Mouse (Mus musculus) liver, embryonic 11.5 days (tissue): ENCODE measurements at regions not wholly inside any gene's neighbourhood (a gene's known extent, or its start where the extent isn't known, plus 50 kb on each side); places are given as distances from the start of the nearest gene placed in this dataset.

Experiments
- ATAC-seq: fragments of 200-750 bp; cut with Nextera tagmentation; replicated peaks from 2 replicates; pipeline ENCODE4 v1.8.0; 2017; ENCODE audit warnings: moderate number of reproducible peaks, mild to moderate bottlenecking, moderate TSS enrichment, moderate library complexity; ENCODE audit not compliant: low FRiP score
- DNase-seq: peaks from one replicate; pipeline ENCODE4 v3.0.0-alpha.2; 2017; ENCODE audit warnings: low spot score
- H3K27ac ChIP-seq: fragments of 300-500 bp; sonication (generic); 2 replicates; pipeline ENCODE4 v1.5.1; 2014; ENCODE audit warnings: mild to moderate bottlenecking, low read depth, low read length, control low read depth
- H3K27me3 ChIP-seq: fragments of 300-500 bp; sonication (generic); replicated peaks from 2 replicates; pipeline ENCODE4 v1.6.1; 2014; ENCODE audit warnings: low read length, mixed read lengths; ENCODE audit not compliant: control insufficient read depth, insufficient read depth
- H3K36me3 ChIP-seq: fragments of 300-500 bp; sonication (generic); 2 replicates; pipeline ENCODE4 v1.6.1; 2014; ENCODE audit warnings: mild to moderate bottlenecking, low read length, moderate library complexity, mixed read lengths; ENCODE audit not compliant: control insufficient read depth, insufficient read depth
- H3K4me1 ChIP-seq: fragments of 300-500 bp; sonication (generic); replicated peaks from 2 replicates; pipeline ENCODE4 v1.6.1; 2014; ENCODE audit warnings: low read length, mixed read lengths; ENCODE audit not compliant: control insufficient read depth, insufficient read depth
- H3K4me2 ChIP-seq: fragments of 300-500 bp; sonication (generic); 2 replicates; pipeline ENCODE4 v1.6.1; 2014; ENCODE audit warnings: mild to moderate bottlenecking, control low read depth, moderate library complexity
- H3K4me3 ChIP-seq: fragments of 300-500 bp; sonication (generic); 2 replicates; pipeline ENCODE4 v1.5.1; 2014; ENCODE audit warnings: low read depth, low read length, control low read depth
- H3K9ac ChIP-seq: fragments of 300-500 bp; sonication (generic); 2 replicates; pipeline ENCODE4 v1.6.1; 2014; ENCODE audit warnings: low read depth, low read length, control low read depth
- H3K9me3 ChIP-seq: fragments of 300-500 bp; sonication (generic); 2 replicates; pipeline ENCODE4 v1.6.1; 2016; ENCODE audit warnings: low read length, inconsistent platforms, mixed read lengths; ENCODE audit not compliant: control insufficient read depth
- WGBS: fragments of 180-500 bp; shearing (Covaris S2); extraction: QIAGEN DNeasy Blood & Tissue Kit; methylation state at CpG from one replicate; pipeline ENCODE4 v1.1.7; 2014; 5-methylcytosine and 5-hydroxymethylcytosine counted together

- no peaks in the 10 kb centered on the region for H3K4me1 ChIP-seq
- H3K4me2 ChIP-seq: no peak overlapping the region
- H3K27me3 ChIP-seq: no peaks in the 10 kb centered on the region
- no peaks in the 10 kb centered on the region for H3K9me3 ChIP-seq
- DNase-seq (no peak), ATAC-seq (no peak)
- H3K9ac ChIP-seq: no peak overlapping the region
- H3K36me3 ChIP-seq: no peaks in the 10 kb centered on the region
- WGBS: 78% methylated on average over 9 of the region's 9 CpGs
- no peak overlapping the region for H3K4me3 ChIP-seq
- H3K27ac ChIP-seq: no peak overlapping the region
Measured at GRCm38 (mm10) chr3:41276096-41276495, 193.2 kb upstream of the Pgrmc2 start.

DNA sequence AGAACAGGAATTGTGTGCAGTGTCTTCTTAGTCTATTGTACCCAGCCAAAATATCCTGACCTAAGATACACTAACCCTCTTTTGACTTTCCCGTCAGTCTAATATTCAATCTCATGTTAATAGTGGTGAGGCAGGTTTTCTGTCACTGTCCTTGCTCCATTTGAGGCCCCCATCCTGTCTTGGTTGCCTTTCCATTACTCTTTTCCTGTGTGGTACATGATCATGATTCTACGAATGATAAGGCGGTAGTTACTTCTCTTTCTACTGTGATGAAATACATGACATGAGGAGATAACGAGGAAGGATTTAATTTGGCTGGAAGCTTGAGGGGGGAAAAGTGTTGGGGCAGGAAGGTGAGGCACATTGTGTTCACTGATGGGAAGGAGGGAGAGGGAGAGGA is 185.7 kb upstream of the Pgrmc2 start:
- H3K36me3 ChIP-seq: no peaks in the 10 kb centered on the region
- no peak overlapping the region for H3K9ac ChIP-seq
- 53% methylated on average over 4 of the region's 4 CpGs for WGBS
- no peaks in the 10 kb centered on the region for H3K9me3 ChIP-seq
- no peak overlapping the region for H3K4me2 ChIP-seq
- no peak overlapping the region for H3K4me3 ChIP-seq
- H3K27ac ChIP-seq: no peak overlapping the region
- H3K4me1 ChIP-seq: no peaks in the 10 kb centered on the region
- no peaks in the 10 kb centered on the region for H3K27me3 ChIP-seq
- no peak for DNase-seq
- no peak for ATAC-seq

DNA sequence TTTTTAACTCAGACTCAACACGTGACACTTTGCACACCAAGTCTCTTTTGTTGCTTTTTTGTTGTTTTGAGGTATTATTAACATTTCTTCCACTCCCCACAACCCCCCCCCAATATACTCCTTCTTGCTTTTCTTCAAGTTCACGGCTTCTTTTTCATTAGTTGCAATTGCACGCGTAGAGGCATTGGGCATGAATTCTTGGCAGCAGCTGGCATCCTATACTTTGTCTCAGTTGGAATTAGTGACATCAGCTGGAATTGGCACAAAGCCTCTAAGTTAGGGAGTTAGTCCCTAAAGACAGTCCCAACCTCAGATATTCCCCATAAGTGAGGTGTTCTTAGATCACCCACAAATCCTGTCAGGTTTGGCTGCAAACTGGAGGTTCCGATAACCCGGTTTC is 183.4 kb upstream of the Pgrmc2 start:
- 89% methylated on average over 6 of the region's 6 CpGs for WGBS

DNA sequence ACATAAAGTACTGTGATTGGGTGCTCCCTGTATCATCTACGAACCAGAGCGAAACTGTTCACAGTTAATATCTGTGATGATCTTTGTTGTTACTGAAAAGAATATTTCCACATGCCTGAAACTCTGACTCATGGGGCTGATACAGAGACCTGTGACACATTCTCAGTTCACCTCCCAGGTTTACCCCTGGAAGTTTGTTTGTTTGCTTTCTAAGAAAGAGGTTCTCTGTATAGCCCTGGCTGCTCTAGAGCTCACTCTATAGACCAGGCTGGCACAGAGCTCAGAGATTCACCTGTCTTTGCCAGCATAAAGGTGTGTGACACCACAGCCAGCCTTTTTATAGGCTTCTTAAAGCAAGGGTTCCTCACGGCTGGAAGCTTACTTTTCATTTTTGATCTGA is 182.6 kb upstream of the Pgrmc2 start:
- no peak overlapping the region for H3K4me3 ChIP-seq
- no peaks in the 10 kb centered on the region for H3K9me3 ChIP-seq
- 91% methylated on average over 3 of the region's 3 CpGs for WGBS
- no peak overlapping the region for H3K4me2 ChIP-seq
- no peak for DNase-seq
- no peak overlapping the region for H3K27ac ChIP-seq
- H3K36me3 ChIP-seq: no peaks in the 10 kb centered on the region
- H3K9ac ChIP-seq: no peak overlapping the region
- ATAC-seq: no peak
- no peaks in the 10 kb centered on the region for H3K4me1 ChIP-seq
- no peaks in the 10 kb centered on the region for H3K27me3 ChIP-seq

More for the DNA sequence above, 183.4 kb upstream of the Pgrmc2 start:
- no peaks in the 10 kb centered on the region for H3K4me1 ChIP-seq
- no peak overlapping the region for H3K4me2 ChIP-seq
- ATAC-seq (no peak), DNase-seq (no peak)
- H3K4me3 ChIP-seq: no peak overlapping the region
- H3K27me3 ChIP-seq: no peaks in the 10 kb centered on the region
- H3K36me3 ChIP-seq: no peaks in the 10 kb centered on the region
- H3K27ac ChIP-seq: no peak overlapping the region
- no peak overlapping the region for H3K9ac ChIP-seq
- H3K9me3 ChIP-seq: no peaks in the 10 kb centered on the region

DNA sequence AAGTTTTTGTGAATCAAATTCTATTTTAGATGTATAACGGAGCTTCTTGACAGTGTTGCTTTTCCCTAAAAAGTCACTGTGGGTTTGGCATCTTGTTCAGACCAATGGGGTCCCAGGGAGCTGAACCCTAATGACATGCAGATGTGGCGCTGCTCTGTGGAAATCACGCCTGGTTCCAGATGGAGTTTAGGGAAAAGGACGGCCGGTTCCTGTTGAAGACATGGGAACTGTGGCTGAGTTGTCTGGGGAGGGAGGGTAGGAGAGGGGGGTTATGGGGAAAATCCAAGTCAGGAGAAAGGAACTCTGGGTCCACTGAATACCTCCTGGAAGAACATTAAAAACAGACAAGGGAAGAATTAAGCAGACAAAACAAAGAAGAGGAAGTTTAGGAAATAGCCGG is 175.4 kb upstream of the Pgrmc2 start:
- no peak for ATAC-seq
- 56% methylated on average over 6 of the region's 6 CpGs for whole genome bisulfite sequencing
- no peaks in the 10 kb centered on the region for H3K36me3 ChIP-seq

DNA sequence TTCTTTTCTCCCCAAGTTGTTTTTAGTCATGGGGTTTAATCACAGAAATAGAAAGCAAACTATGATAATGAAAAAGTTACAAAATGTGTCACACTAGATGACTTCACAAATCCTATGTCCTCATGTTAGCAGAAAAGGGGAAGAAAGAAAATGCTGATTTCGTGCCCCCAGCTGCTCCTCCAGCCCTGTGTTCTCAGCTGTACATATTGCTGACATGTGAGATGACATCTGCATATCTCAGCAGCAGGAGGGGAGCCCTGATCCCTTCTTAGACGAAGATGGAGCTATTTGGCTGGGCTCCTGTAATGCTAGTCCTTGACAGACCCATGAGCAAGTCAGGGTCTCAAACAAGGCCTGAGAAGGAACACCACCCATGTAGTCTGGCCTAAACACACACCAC is 162.1 kb upstream of the Pgrmc2 start:
- Histone ChIP-seq H3K27ac (no peak overlapping the region), H3K9ac (no peak overlapping the region), H3K4me3 (no peak overlapping the region), H3K36me3 (no peaks in the 10 kb centered on the region), H3K4me2 (no peak overlapping the region), H3K4me1 (no peaks in the 10 kb centered on the region), H3K27me3 (no peaks in the 10 kb centered on the region), H3K9me3 (no peaks in the 10 kb centered on the region)
- DNase-seq (no peak), ATAC-seq (no peak)
- 45% methylated on average over 2 of the region's 2 CpGs for WGBS

More for the DNA sequence above, 175.4 kb upstream of the Pgrmc2 start:
- Histone ChIP-seq H3K9me3 (no peaks in the 10 kb centered on the region), H3K4me1 (no peaks in the 10 kb centered on the region), H3K9ac (no peak overlapping the region), H3K27ac (no peak overlapping the region), H3K4me2 (no peak overlapping the region), H3K27me3 (no peaks in the 10 kb centered on the region), H3K4me3 (no peak overlapping the region)
- DNase-seq: no peak

DNA sequence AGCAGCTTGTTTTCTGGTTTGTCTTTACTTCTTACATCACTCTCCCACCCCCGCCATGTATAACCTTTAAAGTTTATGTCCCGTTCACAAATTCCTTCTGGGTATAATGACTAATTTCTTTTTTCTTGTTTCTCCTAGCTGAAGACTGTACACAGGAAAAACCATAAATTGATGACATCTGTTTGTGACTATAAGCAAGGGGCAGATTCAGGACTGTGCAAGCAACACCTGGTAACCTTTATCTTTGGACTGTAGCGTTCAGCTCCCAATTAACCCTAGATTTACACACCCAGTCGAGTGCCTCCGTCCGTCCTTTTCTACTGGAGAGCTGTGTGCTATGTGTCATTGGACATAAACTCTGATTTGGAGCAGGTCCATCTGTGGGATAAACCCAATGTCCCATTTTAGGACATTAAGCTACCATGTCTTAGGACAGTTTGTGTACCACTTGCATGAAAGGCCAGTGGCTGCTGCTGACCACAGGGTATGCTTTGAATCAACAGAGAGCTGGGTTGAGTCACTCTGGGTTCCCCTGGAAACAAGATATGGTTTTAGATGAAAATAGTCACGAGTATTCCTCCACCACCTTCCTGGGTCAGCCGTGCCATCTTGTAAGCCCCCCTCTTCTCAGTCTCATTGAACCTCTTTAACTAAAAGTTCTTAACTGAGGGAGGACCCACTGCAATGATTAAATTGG is 159.2 kb upstream of the Pgrmc2 start:
- Histone ChIP-seq H3K4me2 (no peak overlapping the region), H3K4me3 (no peak overlapping the region), H3K27me3 (no peaks in the 10 kb centered on the region), H3K4me1 (no peaks in the 10 kb centered on the region), H3K9me3 (no peaks in the 10 kb centered on the region), H3K36me3 (no peaks in the 10 kb centered on the region), H3K27ac (no peak overlapping the region), H3K9ac (no peak overlapping the region)
- no peak for DNase-seq
- WGBS: 85% methylated on average over 8 of the region's 8 CpGs
- no peak for ATAC-seq

GRCm38 (mm10) chr3:41239801-41240200 is 157.0 kb upstream of the Pgrmc2 start:
- Histone ChIP-seq H3K4me1 (no peaks in the 10 kb centered on the region), H3K4me2 (no peak overlapping the region), H3K9ac (no peak overlapping the region), H3K4me3 (no peak overlapping the region), H3K27ac (no peak overlapping the region), H3K9me3 (no peaks in the 10 kb centered on the region), H3K27me3 (no peaks in the 10 kb centered on the region), H3K36me3 (no peaks in the 10 kb centered on the region)
- WGBS: 65% methylated on average over 13 of the region's 13 CpGs
- DNase-seq: no peak
- no peak for ATAC-seq

- no peaks in the 10 kb centered on the region for H3K27me3 ChIP-seq
- ATAC-seq: no peak
- WGBS: 84% methylated on average over 6 of the region's 6 CpGs
- H3K4me3 ChIP-seq: no peak overlapping the region
- H3K4me1 ChIP-seq: no peaks in the 10 kb centered on the region
- no peak overlapping the region for H3K27ac ChIP-seq
- H3K4me2 ChIP-seq: no peak overlapping the region
- H3K9ac ChIP-seq: no peak overlapping the region
- no peaks in the 10 kb centered on the region for H3K36me3 ChIP-seq
- DNase-seq: no peak
- H3K9me3 ChIP-seq: no peaks in the 10 kb centered on the region
Measured at GRCm38 (mm10) chr3:41239246-41239645, 156.4 kb upstream of the Pgrmc2 start.
